Mouse (Mus musculus) stomach, embryonic 15.5 days (tissue): Measurements from ENCODE around the gene Pnmal2. TPM values are rescaled to one million over a fixed set of nuclear protein-coding genes. Genes with fewer than 3 reads are reported as not detected.
"Not testable (repeated sequence)": the region's sequence is repeated elsewhere in the genome, so short reads cannot be mapped to it uniquely, and the experiment has no call there.

ENCODE experiments used
- ATAC-seq: fragments of 200-750 bp; cut with Nextera tagmentation; 2 replicates; pipeline ENCODE4 v1.8.0; 2017; ENCODE audit warnings: low read depth, moderate number of reproducible peaks, moderate TSS enrichment; ENCODE audit not compliant: insufficient read depth, low FRiP score
- H3K27ac ChIP-seq: fragments of 300-500 bp; sonication (generic); 2 replicates; pipeline ENCODE4 v1.5.1; 2015; ENCODE audit warnings: mild to moderate bottlenecking, inconsistent platforms
- H3K27me3 ChIP-seq: fragments of 300-500 bp; sonication (generic); replicated peaks from 2 replicates; pipeline ENCODE4 v1.6.1; 2015; ENCODE audit warnings: inconsistent platforms
- H3K36me3 ChIP-seq: fragments of 300-500 bp; sonication (generic); 2 replicates; pipeline ENCODE4 v1.6.1; 2015; ENCODE audit warnings: inconsistent platforms
- H3K4me1 ChIP-seq: fragments of 300-500 bp; sonication (generic); 2 replicates; pipeline ENCODE4 v1.6.1; 2015; ENCODE audit warnings: inconsistent platforms
- H3K4me2 ChIP-seq: fragments of 300-500 bp; sonication (generic); 2 replicates; pipeline ENCODE4 v1.6.1; 2015; ENCODE audit warnings: mild to moderate bottlenecking, inconsistent platforms
- H3K4me3 ChIP-seq: fragments of 300-500 bp; sonication (generic); replicated peaks from 2 replicates; pipeline ENCODE4 v1.5.1; 2015; ENCODE audit warnings: inconsistent platforms
- H3K9ac ChIP-seq: fragments of 300-500 bp; sonication (generic); 2 replicates; pipeline ENCODE4 v1.6.1; 2015; ENCODE audit warnings: inconsistent platforms
- H3K9me3 ChIP-seq: fragments of 300-500 bp; sonication (generic); 2 replicates; pipeline ENCODE4 v1.6.1; 2016; ENCODE audit warnings: inconsistent platforms
- WGBS: fragments of 180-500 bp; shearing (Covaris S2); methylation state at CpG from one replicate; pipeline ENCODE4 v1.1.7; 2015; 5-methylcytosine and 5-hydroxymethylcytosine counted together
- polyA plus RNA-seq: library from polyadenylated mRNA; unstranded; fragments of >200 nt; fragmentation: Nextera tagmentation; extraction: Ambion mirVana; gene quantifications from 2 replicates; pipeline ENCODE4 v1.2.1, GENCODE M21; 2015

Gene Pnmal2
- polyA plus RNA-seq, 1 experiment from 2014 or later: 10.2 TPM

GRCm38 (mm10) chr7:16948923-16949458 is 4.5 kb downstream of the Pnmal2 start:
- Histone ChIP-seq H3K27me3 (peaks cover 37% of the 10 kb centered on the region), H3K4me1 (peaks cover 46% of the 10 kb centered on the region), H3K4me3 (no peak overlapping the region), H3K27ac (no peak overlapping the region), H3K4me2 (no peak overlapping the region), H3K9me3 (no peaks in the 10 kb centered on the region), H3K36me3 (no peaks in the 10 kb centered on the region), H3K9ac (no peak overlapping the region)
- ATAC-seq: no peak
- WGBS: 62% methylated on average over 8 of the region's 8 CpGs

DNA sequence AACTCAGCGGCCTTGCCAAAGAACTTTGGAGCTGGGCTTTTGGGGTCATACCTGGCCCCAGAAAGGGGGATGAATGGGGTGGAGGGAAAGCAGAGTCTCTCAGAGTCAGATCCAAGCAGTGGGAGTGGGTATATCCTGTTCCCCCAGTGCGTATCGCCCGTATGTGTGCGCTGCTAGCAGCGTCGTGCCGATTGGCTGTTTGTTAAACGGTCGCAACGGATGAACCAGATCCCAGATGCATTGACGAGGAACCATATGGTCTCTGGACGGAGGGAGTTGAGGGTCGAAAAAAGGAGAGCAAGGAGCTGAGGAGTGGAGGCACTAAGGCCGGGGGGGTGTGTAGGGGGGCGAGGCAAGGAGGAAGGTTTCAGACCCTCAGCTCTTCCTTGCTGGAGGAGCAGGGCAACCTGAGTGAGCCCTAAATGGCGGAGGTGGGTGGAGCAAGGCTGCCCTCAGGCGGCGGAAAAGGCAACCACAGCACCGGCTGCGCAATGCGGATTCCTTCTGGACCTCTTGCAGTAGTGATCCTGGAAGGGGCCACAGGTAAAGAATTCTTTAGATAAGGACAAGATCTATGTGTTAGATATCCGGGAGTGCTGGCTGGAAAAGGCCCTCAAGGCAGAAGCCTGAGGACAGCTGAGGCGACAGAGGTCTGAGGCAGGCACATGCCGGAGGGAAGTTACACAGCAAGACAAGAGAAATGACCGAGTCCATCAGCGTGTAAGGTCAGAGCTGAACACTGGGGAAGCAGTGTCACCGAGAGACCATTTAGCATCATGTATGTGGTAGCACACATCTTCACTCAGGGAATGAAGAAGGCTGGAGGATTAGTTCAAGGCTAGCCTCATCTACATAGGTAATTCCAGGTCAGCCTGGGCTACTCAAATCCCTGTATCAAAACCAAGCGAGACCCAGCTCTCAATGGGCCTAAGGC is 5.7 kb downstream of the Pnmal2 start:
- Histone ChIP-seq H3K27ac (no peak overlapping the region), H3K4me2 (peak overlapping the region; percentile 65), H3K27me3 (peaks cover 36% of the 10 kb centered on the region), H3K9me3 (no peaks in the 10 kb centered on the region), H3K36me3 (no peaks in the 10 kb centered on the region), H3K4me3 (peak overlapping the region; percentile 31), H3K4me1 (peaks cover 42% of the 10 kb centered on the region), H3K9ac (peak overlapping the region; percentile 3; the same call in 1 of the 2 replicates)
- WGBS: 9% methylated on average over 29 of the region's 29 CpGs
- peak; percentile 23; the same call in 1 of the 2 replicates for ATAC-seq

- no peak overlapping the region for H3K9ac ChIP-seq
- no peak overlapping the region for H3K27ac ChIP-seq
- no peaks in the 10 kb centered on the region for H3K36me3 ChIP-seq
- peak; percentile 48 for ATAC-seq
- H3K9me3 ChIP-seq: no peaks in the 10 kb centered on the region
- H3K27me3 ChIP-seq: peaks cover 27% of the 10 kb centered on the region
- H3K4me1 ChIP-seq: peaks cover 38% of the 10 kb centered on the region
- H3K4me3 ChIP-seq: no peak overlapping the region
- 18% methylated on average over 18 of the region's 18 CpGs for WGBS
- H3K4me2 ChIP-seq: 0 out of 2 replicates have a peak overlapping the region, but pooled peaks have one; percentile 22
Measured at GRCm38 (mm10) chr7:16950861-16951635, 6.6 kb downstream of the Pnmal2 start.

DNA sequence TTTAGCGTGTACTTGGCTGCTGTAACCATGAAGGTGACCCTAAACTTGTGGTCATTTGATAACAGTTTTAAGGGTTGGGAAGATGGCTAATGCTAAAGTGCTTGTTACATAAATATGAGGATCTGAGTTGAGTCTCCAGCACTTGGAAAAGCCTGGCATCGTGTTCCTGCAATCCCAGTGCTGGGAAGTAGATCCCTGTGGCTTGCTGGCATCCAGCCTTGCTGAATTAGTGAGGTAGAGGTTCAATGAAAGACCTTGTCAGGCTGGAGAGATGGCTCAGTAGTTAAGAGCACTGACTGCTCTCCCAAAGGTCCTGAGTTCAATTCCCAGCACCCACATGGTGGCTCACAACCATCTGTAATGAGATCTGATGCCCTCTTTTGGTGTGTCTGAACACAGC is 9.3 kb downstream of the Pnmal2 start:
- H3K4me1 ChIP-seq: peaks cover 12% of the 10 kb centered on the region
- not testable (repeated sequence) for ATAC-seq, H3K9me3 ChIP-seq, H3K36me3 ChIP-seq, H3K4me2 ChIP-seq, H3K9ac ChIP-seq, H3K27ac ChIP-seq, H3K27me3 ChIP-seq, H3K4me3 ChIP-seq
- WGBS: 60% methylated on average over 2 of the region's 2 CpGs

GRCm38 (mm10) chr7:16955712-16956111 is 11.2 kb downstream of the Pnmal2 start:
- ATAC-seq: no peak
- Histone ChIP-seq H3K27ac (no peak overlapping the region), H3K4me3 (no peak overlapping the region), H3K36me3 (no peaks in the 10 kb centered on the region), H3K9ac (no peak overlapping the region), H3K9me3 (no peaks in the 10 kb centered on the region), H3K27me3 (no peaks in the 10 kb centered on the region), H3K4me2 (no peak overlapping the region), H3K4me1 (peaks cover 4% of the 10 kb centered on the region; the same call in 1 of the 2 replicates)
- 62% methylated on average over 4 of the region's 4 CpGs for WGBS

- ATAC-seq: no peak
- H3K27me3 ChIP-seq: no peaks in the 10 kb centered on the region
- WGBS: 67% methylated on average over 15 of the region's 15 CpGs
Measured at GRCm38 (mm10) chr7:16956410-16957265, 12.2 kb downstream of the Pnmal2 start.

GRCm38 (mm10) chr7:16959539-16960187 is 15.2 kb downstream of the Pnmal2 start, which contains the start of gene Pnmal1:
Gene Pnmal1, plus strand, starts transcription at chr7:16959679.
- Histone ChIP-seq H3K27ac (no peak within 1 kb of the TSS), H3K4me1 (peaks cover 4% of the 10 kb centered on the region; the same call in 1 of the 2 replicates), H3K36me3 (no peaks in the 10 kb centered on the region), H3K9ac (no peak within 1 kb of the TSS), H3K4me3 (no peak within 1 kb of the TSS), H3K27me3 (no peaks in the 10 kb centered on the region), H3K9me3 (no peaks in the 10 kb centered on the region), H3K4me2 (no peak within 1 kb of the TSS)
- 23% methylated on average over 17 of the region's 17 CpGs for WGBS
- ATAC-seq: peak; percentile 53; the same call in 1 of the 2 replicates

More at GRCm38 (mm10) chr7:16956410-16957265, 12.2 kb downstream of the Pnmal2 start:
- no peak overlapping the region for H3K4me2 ChIP-seq
- H3K27ac ChIP-seq: no peak overlapping the region
- no peaks in the 10 kb centered on the region for H3K36me3 ChIP-seq
- no peaks in the 10 kb centered on the region for H3K9me3 ChIP-seq
- H3K4me1 ChIP-seq: peaks cover 4% of the 10 kb centered on the region; the same call in 1 of the 2 replicates
- no peak overlapping the region for H3K4me3 ChIP-seq
- no peak overlapping the region for H3K9ac ChIP-seq

GRCm38 (mm10) chr7:16961678-16962077 is 17.2 kb downstream of the Pnmal2 start:
- H3K27me3 ChIP-seq: no peaks in the 10 kb centered on the region
- no peak overlapping the region for H3K27ac ChIP-seq
- H3K9me3 ChIP-seq: no peaks in the 10 kb centered on the region
- no peak overlapping the region for H3K9ac ChIP-seq
- H3K36me3 ChIP-seq: no peaks in the 10 kb centered on the region
- peaks cover 4% of the 10 kb centered on the region; the same call in 1 of the 2 replicates for H3K4me1 ChIP-seq
- no peak overlapping the region for H3K4me2 ChIP-seq
- WGBS: 71% methylated on average over 5 of the region's 5 CpGs
- no peak for ATAC-seq
- no peak overlapping the region for H3K4me3 ChIP-seq

DNA sequence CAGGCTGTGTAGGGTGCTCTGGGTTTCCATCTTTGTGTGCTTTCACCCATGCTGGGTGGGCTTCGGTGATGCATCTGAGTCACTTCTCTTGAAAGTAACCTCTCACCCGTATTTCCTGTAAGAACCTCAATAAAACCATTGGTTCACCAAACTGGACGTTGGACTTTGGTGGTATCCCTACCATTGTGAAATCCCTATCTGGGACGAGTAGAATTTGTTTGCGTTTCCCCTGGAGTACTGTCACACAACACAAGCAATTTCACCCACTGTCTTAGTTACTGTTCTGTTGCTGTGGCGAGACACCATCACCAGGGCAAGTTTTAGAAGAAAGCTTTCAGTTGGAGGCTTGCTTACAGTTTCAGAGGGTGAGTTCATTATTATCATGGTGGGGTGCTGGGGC is 23.9 kb downstream of the Pnmal2 start:
- Histone ChIP-seq H3K27me3 (no peaks in the 10 kb centered on the region), H3K36me3 (no peaks in the 10 kb centered on the region), H3K27ac (no peak overlapping the region), H3K4me2 (no peak overlapping the region), H3K4me3 (no peak overlapping the region), H3K9ac (no peak overlapping the region), H3K4me1 (no peaks in the 10 kb centered on the region), H3K9me3 (no peaks in the 10 kb centered on the region)
- WGBS: 81% methylated on average over 6 of the region's 6 CpGs
- ATAC-seq: no peak

- Histone ChIP-seq H3K27me3 (no peaks in the 10 kb centered on the region), H3K27ac (no peak overlapping the region), H3K36me3 (no peaks in the 10 kb centered on the region), H3K9ac (no peak overlapping the region), H3K4me3 (no peak overlapping the region), H3K4me2 (no peak overlapping the region), H3K4me1 (no peaks in the 10 kb centered on the region), H3K9me3 (no peaks in the 10 kb centered on the region)
- no peak for ATAC-seq
- WGBS: 80% methylated on average over 3 of the region's 3 CpGs
Measured at GRCm38 (mm10) chr7:16971160-16971559, 26.7 kb downstream of the Pnmal2 start.
